In genomic region chr3:57735511-57736370, GRCm38 (mm10) we compare ENCODE assay signal across 8 mouse cellular contexts. TPM values are rescaled to one million over a fixed set of nuclear protein-coding genes. Genes with fewer than 3 reads are reported as not detected.
DNase-seq lines count a peak whose midpoint lies in the region; ATAC-seq and TF ChIP-seq lines count a peak whose summit lies in the region.

Gene Rnf13 (plus strand): TSS chr3:57736062.

- peak within 1 kb of the TSS; percentile 62 for H3K4me2 ChIP-seq in embryonic facial prominence, embryonic 14.5 days (ENCODE audit: low read depth, low read length)
- H3K4me2 ChIP-seq in limb, embryonic 13.5 days (replicated peaks): peak within 1 kb of the TSS; percentile 77
- peak within 1 kb of the TSS; percentile 78 for H3K4me2 ChIP-seq in midbrain, embryonic 16.5 days (ENCODE audit: low read length)

- H3K9ac ChIP-seq in embryonic facial prominence, embryonic 14.5 days (ENCODE audit: low read depth, low read length): peak within 1 kb of the TSS; percentile 81
- peak within 1 kb of the TSS; percentile 97 for H3K9ac ChIP-seq in heart, adult 2 months (ENCODE audit: low read depth, low read length)
- H3K9ac ChIP-seq in limb, embryonic 13.5 days: peak within 1 kb of the TSS; percentile 87
- H3K9ac ChIP-seq in midbrain, embryonic 16.5 days (ENCODE audit: low read depth, low read length): peak within 1 kb of the TSS; percentile 71

- no peaks in the 10 kb centered on the region for H3K79me2 ChIP-seq in heart, adult 2 months (replicated peaks; ENCODE audit: control insufficient read depth, insufficient read depth, low read length)

- peak; percentile 99 for ATAC-seq in embryonic facial prominence, embryonic 14.5 days (ENCODE audit: low read depth)
- peak; percentile 100 for ATAC-seq in limb, embryonic 13.5 days (ENCODE audit: low FRiP score, low read depth)
- peak; percentile 100 for ATAC-seq in midbrain, embryonic 16.5 days

- no peaks in the 10 kb centered on the region for H3K27me3 ChIP-seq in embryonic facial prominence, embryonic 14.5 days (replicated peaks; ENCODE audit: control insufficient read depth, insufficient read depth, low read length)
- no peaks in the 10 kb centered on the region for H3K27me3 ChIP-seq in heart, adult 2 months (ENCODE audit: control insufficient read depth, insufficient read depth, low read length)
- H3K27me3 ChIP-seq in limb, embryonic 13.5 days: no peaks in the 10 kb centered on the region
- H3K27me3 ChIP-seq in midbrain, embryonic 16.5 days (ENCODE audit: control insufficient read depth, insufficient read depth, low read depth, low read length): no peaks in the 10 kb centered on the region

- H3K4me3 ChIP-seq in embryonic facial prominence, embryonic 14.5 days (ENCODE audit: low read depth, low read length): peak within 1 kb of the TSS; percentile 74
- H3K4me3 ChIP-seq in heart, adult 2 months: peak within 1 kb of the TSS; percentile 74
- H3K4me3 ChIP-seq in limb, embryonic 13.5 days: peak within 1 kb of the TSS; percentile 77
- peak within 1 kb of the TSS; percentile 71 for H3K4me3 ChIP-seq in midbrain, embryonic 16.5 days (ENCODE audit: low read depth, low read length)

- H3K4me1 ChIP-seq in embryonic facial prominence, embryonic 14.5 days (ENCODE audit: control insufficient read depth, insufficient read depth, low read length): peaks cover 8% of the 10 kb centered on the region
- peaks cover 1% of the 10 kb centered on the region for H3K4me1 ChIP-seq in heart, adult 2 months (ENCODE audit: control insufficient read depth, insufficient read depth, low read length)
- peaks cover 16% of the 10 kb centered on the region for H3K4me1 ChIP-seq in limb, embryonic 13.5 days
- peaks cover 22% of the 10 kb centered on the region for H3K4me1 ChIP-seq in midbrain, embryonic 16.5 days (ENCODE audit: control insufficient read depth, insufficient read depth, low read length)

- peak; percentile 79 for TF ChIP-seq POLR2A in heart, adult 2 months (IDR thresholded peaks at IDR 0.05; ENCODE audit: insufficient read depth, low read depth, low read length)

- under 1% methylated on average over 57 of the region's 59 CpGs for WGBS in embryonic facial prominence, embryonic 14.5 days
- WGBS in heart, adult 2 months: under 1% methylated on average over 59 of the region's 59 CpGs
- under 1% methylated on average over 59 of the region's 59 CpGs for WGBS in limb, embryonic 13.5 days
- under 1% methylated on average over 54 of the region's 59 CpGs for WGBS in midbrain, embryonic 16.5 days

- no peak for TF ChIP-seq CTCF in heart, adult 2 months (IDR thresholded peaks at IDR 0.05)

- H3K36me3 ChIP-seq in embryonic facial prominence, embryonic 14.5 days (ENCODE audit: control insufficient read depth, insufficient read depth, low read length): no peaks in the 10 kb centered on the region
- peaks cover 16% of the 10 kb centered on the region for H3K36me3 ChIP-seq in heart, adult 2 months (ENCODE audit: control insufficient read depth, insufficient read depth, low read length)
- no peaks in the 10 kb centered on the region for H3K36me3 ChIP-seq in limb, embryonic 13.5 days
- H3K36me3 ChIP-seq in midbrain, embryonic 16.5 days (ENCODE audit: control insufficient read depth, insufficient read depth, low read length): no peaks in the 10 kb centered on the region

- no peaks in the 10 kb centered on the region for H3K9me3 ChIP-seq in embryonic facial prominence, embryonic 14.5 days (ENCODE audit: control insufficient read depth, low read length)
- no peaks in the 10 kb centered on the region for H3K9me3 ChIP-seq in limb, embryonic 13.5 days
- H3K9me3 ChIP-seq in midbrain, embryonic 16.5 days (replicated peaks; ENCODE audit: control insufficient read depth, low read length, poor library complexity, severe bottlenecking): no peaks in the 10 kb centered on the region

- intact Hi-C loops in heart, adult 2 months (cut with DNase I): loop anchor here (5.0 kb wide), 3 partner anchors 42 to 112 kb away; partner anchors contain the start of gene Pfn2

- DNase-seq in 3T3-L1 (ENCODE audit: low read depth, low spot score): peak; percentile 98
- DNase-seq in adrenal gland, postnatal 4 days (ENCODE audit: low spot score in 2 of 2): peak; percentile 81 to 90
- peak; percentile 98 for DNase-seq in embryonic facial prominence, embryonic 14.5 days (ENCODE audit: low spot score)
- peak; percentile 98 to 99 for DNase-seq in heart, adult 2 months
- peak; percentile 96 to 98 for DNase-seq in kidney, adult 8-10 months
- peak; percentile 86 to 93 for DNase-seq in spleen, postnatal 10 days (ENCODE audit: low spot score in 2 of 2)

- TF ChIP-seq EP300 in heart, adult 2 months (IDR thresholded peaks at IDR 0.05; ENCODE audit: insufficient read depth, low read depth, low read length): peak; percentile 79; the same call in 1 of the 2 replicates

- peak within 1 kb of the TSS; percentile 95 for H3K27ac ChIP-seq in embryonic facial prominence, embryonic 14.5 days (replicated peaks; ENCODE audit: low read depth, low read length)
- H3K27ac ChIP-seq in heart, adult 2 months: peak within 1 kb of the TSS; percentile 94
- peak within 1 kb of the TSS; percentile 93 for H3K27ac ChIP-seq in limb, embryonic 13.5 days
- H3K27ac ChIP-seq in midbrain, embryonic 16.5 days (ENCODE audit: low read length): peak within 1 kb of the TSS; percentile 87

RNA-seq across cellular contexts. Expression of gene Rnf13, which starts in this region (rescaled TPM):
- total RNA-seq in adrenal gland, postnatal 4 days (2021): 10 to 100 TPM; 61.7 to 64.0 TPM
- 90.5 and 95.1 TPM in 2 replicates for polyA plus RNA-seq in embryonic facial prominence, embryonic 14.5 days (2014; fragmentation: Nextera tagmentation; extraction: Ambion mirVana)
- 10 to 100 TPM; 73.6 to 83.2 TPM for total RNA-seq in heart, adult 2 months (2021)
- polyA plus RNA-seq in heart, adult 2 months (2012; rRNA removed): 61.2 and 98.0 TPM in 2 replicates
- polyA plus RNA-seq in limb, embryonic 13.5 days (2015; fragmentation: Nextera tagmentation; extraction: Ambion mirVana): 63.0 and 77.0 TPM in 2 replicates
- 84.7 and 93.0 TPM in 2 replicates for polyA plus RNA-seq in midbrain, embryonic 16.5 days (2015; fragmentation: Nextera tagmentation; extraction: Ambion mirVana)

Comparison
In these comparisons a context has a peak if more than half of its experiments do, and no peak if none do; other contexts are left out.
1. Peak in every context shown above with its lines: DNase-seq, ATAC-seq, H3K4me3 ChIP-seq and H3K27ac ChIP-seq.